Mouse (Mus musculus): ENCODE results near the gene Nupr1l. TPM values are rescaled to one million over a fixed set of nuclear protein-coding genes. Genes with fewer than 3 reads are reported as not detected.
"Not testable (repeated sequence)": the region's sequence is repeated elsewhere in the genome, so short reads cannot be mapped to it uniquely, and the experiment has no call there.

The Nupr1l gene
- polyA plus RNA-seq, 1 experiment = 6.4 TPM

DNA sequence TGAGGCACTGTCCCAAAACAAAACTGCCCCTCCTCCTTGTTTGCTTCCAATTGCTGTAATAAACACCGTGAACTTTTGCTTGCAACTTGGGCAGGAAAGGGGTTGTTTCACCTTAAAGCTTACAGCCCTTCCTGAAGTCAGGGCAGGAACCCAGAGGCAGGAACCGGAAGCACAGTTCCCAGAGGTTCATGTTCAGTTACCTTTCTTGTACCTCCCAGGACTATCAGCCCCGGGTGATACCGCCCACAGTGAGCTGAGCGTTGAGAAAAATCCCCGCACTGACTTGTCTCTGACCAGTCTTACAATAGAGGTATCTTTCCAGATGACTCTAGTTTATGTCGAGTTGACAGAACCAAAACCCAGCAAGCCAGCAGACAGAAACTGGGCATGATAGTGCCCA lies 1.3 kb downstream of the Nupr1l start:
- whole genome bisulfite sequencing = 77% methylated on average over 7 of the region's 7 CpGs

DNA sequence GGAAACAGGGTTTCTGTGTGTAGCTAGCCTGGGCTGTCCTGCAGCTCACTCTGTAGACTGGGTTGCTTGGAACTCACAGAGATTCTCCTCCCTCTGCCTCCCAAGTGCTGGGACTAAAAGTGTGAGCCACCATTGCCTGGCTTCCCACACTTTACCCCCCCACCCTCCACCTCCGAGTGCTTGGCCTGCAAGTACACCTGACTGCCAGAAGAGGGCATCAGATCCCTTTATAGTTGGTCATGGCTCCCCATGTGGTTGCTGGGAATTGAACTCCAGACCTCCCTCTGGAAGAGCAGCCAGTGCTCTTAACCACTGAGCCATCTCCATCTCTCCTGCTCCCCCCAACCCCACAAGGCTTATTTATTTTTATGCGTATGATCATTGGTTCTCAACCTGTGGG lies 5.7 kb downstream of the Nupr1l start:
- Histone ChIP-seq H3K4me3 (replicated peaks; ENCODE audit: extremely low read depth, low read depth, low read length) (no peak overlapping the region), H3K4me1 (ENCODE audit: control insufficient read depth, insufficient read depth, low read length) (no peaks in the 10 kb centered on the region; the same call in 1 of the 2 replicates)
- DNase-seq = peak; percentile 18
- TF ChIP-seq CTCF (IDR thresholded peaks at IDR 0.05; ENCODE audit: insufficient read depth, low read length) (peak; percentile 60), POLR2A (IDR thresholded peaks at IDR 0.05; ENCODE audit: borderline replicate concordance, extremely low read depth, low read depth, low read length) (no peak)
- 33% methylated on average over 2 of the region's 2 CpGs for WGBS

More for the DNA sequence above, 1.3 kb downstream of the Nupr1l start:
- TF ChIP-seq POLR2A (IDR thresholded peaks at IDR 0.05; ENCODE audit: borderline replicate concordance, extremely low read depth, low read depth, low read length) (no peak), CTCF (IDR thresholded peaks at IDR 0.05; ENCODE audit: insufficient read depth, low read length) (no peak)
- DNase-seq = no peak
- Histone ChIP-seq H3K4me3 (replicated peaks; ENCODE audit: extremely low read depth, low read depth, low read length) (no peak overlapping the region), H3K4me1 (ENCODE audit: control insufficient read depth, insufficient read depth, low read length) (no peaks in the 10 kb centered on the region; the same call in 1 of the 2 replicates)

DNA sequence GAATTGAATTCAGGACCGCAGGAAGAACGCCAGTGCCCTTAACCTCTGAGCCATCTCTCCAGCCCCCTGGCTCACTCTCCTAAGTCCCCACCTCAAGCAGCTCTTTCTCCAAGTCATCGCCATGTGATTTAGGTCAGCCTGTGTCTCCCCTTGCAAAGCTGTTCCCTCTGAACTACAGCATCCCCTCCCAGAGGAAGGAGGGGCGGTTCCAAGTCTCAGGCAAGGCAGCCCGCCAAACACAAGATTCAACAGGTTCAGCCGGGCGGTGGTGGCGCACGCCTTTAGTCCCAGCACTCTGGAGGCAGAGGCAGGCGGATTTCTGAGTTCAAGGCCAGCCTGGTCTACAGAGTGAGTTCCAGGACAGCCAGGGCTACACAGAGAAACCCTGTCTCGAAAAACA lies 7.2 kb downstream of the Nupr1l start:
- not testable (repeated sequence) for H3K4me1 ChIP-seq (ENCODE audit: control insufficient read depth, insufficient read depth, low read length); H3K4me3 ChIP-seq (replicated peaks; ENCODE audit: extremely low read depth, low read depth, low read length); DNase-seq
- 74% methylated on average over 11 of the region's 11 CpGs for whole genome bisulfite sequencing

DNA sequence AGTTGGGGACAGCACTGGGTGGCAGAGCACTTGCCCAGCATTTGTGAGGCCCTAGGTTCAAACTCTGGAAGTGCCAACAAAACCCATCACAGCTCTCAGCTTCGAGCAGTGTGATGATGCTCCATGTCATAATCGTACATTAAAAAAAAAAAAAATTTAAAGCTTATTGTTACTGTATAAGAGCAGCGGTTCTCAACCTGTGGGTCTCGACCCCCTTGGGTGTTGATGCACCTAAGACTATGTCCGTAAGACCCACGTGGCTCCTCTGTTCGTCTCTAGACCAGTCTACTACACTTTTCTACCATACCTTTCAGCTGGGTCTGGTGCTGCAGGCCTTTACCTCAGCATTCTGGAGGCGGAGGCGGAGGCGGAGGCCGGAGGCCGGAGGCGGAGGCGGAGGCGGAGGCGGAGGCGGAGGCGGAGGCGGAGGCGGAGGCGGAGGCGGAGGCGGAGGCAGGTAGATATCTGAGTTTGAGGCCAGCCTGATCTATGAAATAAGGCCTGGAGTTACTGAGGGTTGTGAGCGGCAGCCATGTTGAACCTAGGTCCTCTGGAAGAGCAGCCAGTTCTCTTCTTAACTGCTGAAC lies 9.8 kb downstream of the Nupr1l start:
- TF ChIP-seq CTCF (IDR thresholded peaks at IDR 0.05; ENCODE audit: insufficient read depth, low read length) = no peak
- no peak for TF ChIP-seq POLR2A (IDR thresholded peaks at IDR 0.05; ENCODE audit: borderline replicate concordance, extremely low read depth, low read depth, low read length)
- Histone ChIP-seq H3K4me1 (ENCODE audit: control insufficient read depth, insufficient read depth, low read length) (no peaks in the 10 kb centered on the region), H3K4me3 (replicated peaks; ENCODE audit: extremely low read depth, low read depth, low read length) (no peak overlapping the region)
- DNase-seq = no peak
- WGBS = 88% methylated on average over 24 of the region's 24 CpGs

DNA sequence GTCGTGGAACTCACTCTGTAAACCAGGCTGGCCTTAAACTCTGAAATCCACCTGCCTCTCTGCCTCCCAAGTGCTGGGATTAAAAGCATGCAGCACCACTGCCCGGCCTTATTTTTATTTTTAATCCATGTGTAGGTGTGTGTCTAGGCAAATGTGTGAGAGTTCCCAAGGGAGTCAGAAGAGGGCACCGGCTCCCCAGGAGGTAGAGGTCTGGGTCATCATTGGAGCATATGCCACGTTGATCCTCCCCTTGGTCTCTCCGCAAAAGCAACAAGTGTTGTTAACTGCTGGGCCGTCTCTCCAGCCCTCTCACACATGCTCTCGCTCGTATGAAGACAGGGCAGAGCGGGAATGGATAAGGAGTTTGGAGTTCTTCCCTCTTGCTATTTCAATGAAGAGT lies 10.4 kb downstream of the Nupr1l start:
- 70% methylated on average over 9 of the region's 9 CpGs for WGBS

DNA sequence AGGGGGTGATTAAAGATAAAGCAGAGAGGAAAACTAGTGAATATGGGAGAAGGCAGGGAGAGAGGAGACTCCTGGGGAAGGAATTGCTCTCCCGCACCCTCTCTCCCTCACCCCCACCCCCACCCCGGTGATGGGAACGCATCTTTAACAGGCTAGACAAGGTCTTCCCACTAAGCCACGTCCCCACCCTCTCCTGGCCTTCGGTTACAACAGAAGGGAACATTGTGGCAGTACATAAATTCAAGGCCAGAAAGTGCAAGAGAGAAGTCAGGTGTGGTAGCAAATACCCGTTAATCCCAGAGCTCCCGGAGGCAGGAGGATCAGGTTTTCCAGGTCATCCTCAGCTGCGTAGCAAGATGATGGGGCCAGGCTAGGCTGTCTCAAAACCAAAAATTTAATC lies 11.0 kb downstream of the Nupr1l start:
- 62% methylated on average over 8 of the region's 8 CpGs for WGBS
- no peak overlapping the region for H3K4me3 ChIP-seq (replicated peaks; ENCODE audit: extremely low read depth, low read depth, low read length)
- TF ChIP-seq CTCF (IDR thresholded peaks at IDR 0.05; ENCODE audit: insufficient read depth, low read length) (no peak), POLR2A (IDR thresholded peaks at IDR 0.05; ENCODE audit: borderline replicate concordance, extremely low read depth, low read depth, low read length) (no peak)
- DNase-seq = no peak
- no peaks in the 10 kb centered on the region for H3K4me1 ChIP-seq (ENCODE audit: control insufficient read depth, insufficient read depth, low read length)

More for the DNA sequence above, 10.4 kb downstream of the Nupr1l start:
- no peak for DNase-seq
- Histone ChIP-seq H3K4me1 (ENCODE audit: control insufficient read depth, insufficient read depth, low read length) (no peaks in the 10 kb centered on the region), H3K4me3 (replicated peaks; ENCODE audit: extremely low read depth, low read depth, low read length) (no peak overlapping the region)
- TF ChIP-seq POLR2A (IDR thresholded peaks at IDR 0.05; ENCODE audit: borderline replicate concordance, extremely low read depth, low read depth, low read length) (no peak), CTCF (IDR thresholded peaks at IDR 0.05; ENCODE audit: insufficient read depth, low read length) (no peak)

DNA sequence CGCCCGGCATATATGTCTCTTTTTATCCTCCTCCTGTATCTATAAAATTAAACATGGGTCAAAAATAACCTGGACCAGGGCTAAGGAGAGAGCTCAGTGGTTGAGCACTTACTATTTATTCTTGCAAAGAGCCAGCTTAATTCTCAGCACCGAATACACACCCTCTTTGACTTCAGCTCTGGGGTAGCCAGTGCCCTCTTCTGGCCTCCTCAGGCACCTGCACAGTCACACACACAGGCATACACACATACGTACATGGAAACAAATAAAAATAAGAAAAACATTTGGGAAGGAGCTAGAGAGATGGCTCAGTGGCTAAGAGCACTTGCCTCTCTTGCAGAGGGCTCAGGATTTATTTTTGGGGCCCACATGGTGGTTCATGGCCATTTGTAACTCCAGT lies 13.6 kb downstream of the Nupr1l start:
- Histone ChIP-seq H3K4me1 (ENCODE audit: control insufficient read depth, insufficient read depth, low read length) (no peaks in the 10 kb centered on the region), H3K4me3 (replicated peaks; ENCODE audit: extremely low read depth, low read depth, low read length) (no peak overlapping the region)
- no peak for DNase-seq
- TF ChIP-seq CTCF (IDR thresholded peaks at IDR 0.05; ENCODE audit: insufficient read depth, low read length) = no peak
- no peak for TF ChIP-seq POLR2A (IDR thresholded peaks at IDR 0.05; ENCODE audit: borderline replicate concordance, extremely low read depth, low read depth, low read length)
- WGBS = 95% methylated on average over 4 of the region's 4 CpGs

DNA sequence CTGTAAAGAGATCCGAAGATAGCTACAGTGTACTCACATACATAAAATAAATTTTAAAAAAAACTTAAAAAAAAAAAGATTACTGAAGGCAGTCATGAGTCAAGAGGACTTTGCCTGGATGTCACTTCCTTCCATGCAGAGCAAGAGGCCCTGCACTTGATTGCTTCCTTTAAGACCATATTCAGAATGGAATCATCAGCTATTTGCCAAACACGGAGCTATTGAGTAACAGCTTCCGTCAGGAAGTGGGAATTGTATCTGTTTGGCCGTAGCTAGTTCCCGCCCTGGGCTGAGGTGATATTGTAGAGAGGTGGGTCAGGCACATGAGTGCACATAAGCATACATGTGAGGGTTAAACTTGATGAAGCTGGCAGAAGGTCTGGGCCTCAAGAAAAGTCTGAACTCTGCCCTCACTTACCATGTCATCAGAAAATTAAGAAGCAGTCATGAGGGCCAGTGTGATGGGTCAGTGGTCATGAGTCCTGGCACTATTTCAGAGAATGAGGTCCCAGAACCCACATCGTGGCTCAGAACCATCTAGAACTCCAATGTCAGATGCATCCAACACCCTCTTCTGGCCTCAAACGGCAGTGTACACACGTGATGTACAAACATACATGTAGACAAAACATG lies 16.6 kb downstream of the Nupr1l start:
- TF ChIP-seq CTCF (IDR thresholded peaks at IDR 0.05; ENCODE audit: insufficient read depth, low read length) (no peak), POLR2A (IDR thresholded peaks at IDR 0.05; ENCODE audit: borderline replicate concordance, extremely low read depth, low read depth, low read length) (no peak)

DNA sequence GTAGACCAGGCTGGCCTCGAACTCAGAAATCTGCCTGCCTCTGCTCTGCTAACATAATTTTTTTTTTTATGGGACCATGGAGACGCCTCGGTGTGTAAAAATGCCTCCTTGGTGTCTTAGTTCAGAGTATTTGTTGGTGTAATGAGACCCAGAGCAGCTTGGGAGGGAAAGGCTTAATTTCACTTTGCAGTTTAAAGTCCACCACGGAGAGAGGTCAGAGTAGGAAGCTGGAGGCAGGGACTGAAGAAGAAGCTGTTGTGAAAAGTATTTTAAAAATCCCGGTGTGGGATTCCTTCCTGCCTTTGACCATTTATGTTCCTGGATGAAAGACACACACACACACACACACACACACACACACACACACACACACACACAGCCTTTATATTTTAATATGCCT lies 17.6 kb downstream of the Nupr1l start:
- TF ChIP-seq CTCF (IDR thresholded peaks at IDR 0.05; ENCODE audit: insufficient read depth, low read length) = no peak
- TF ChIP-seq POLR2A (IDR thresholded peaks at IDR 0.05; ENCODE audit: borderline replicate concordance, extremely low read depth, low read depth, low read length) = no peak
- no peaks in the 10 kb centered on the region; the same call in 1 of the 2 replicates for H3K4me1 ChIP-seq (ENCODE audit: control insufficient read depth, insufficient read depth, low read length)
- WGBS = 61% methylated on average over 5 of the region's 5 CpGs
- no peak overlapping the region for H3K4me3 ChIP-seq (replicated peaks; ENCODE audit: extremely low read depth, low read depth, low read length)
- no peak for DNase-seq

More for the DNA sequence above, 16.6 kb downstream of the Nupr1l start:
- DNase-seq = no peak
- no peak overlapping the region for H3K4me3 ChIP-seq (replicated peaks; ENCODE audit: extremely low read depth, low read depth, low read length)
- WGBS = 56% methylated on average over 8 of the region's 8 CpGs
- H3K4me1 ChIP-seq (ENCODE audit: control insufficient read depth, insufficient read depth, low read length) = no peaks in the 10 kb centered on the region; the same call in 1 of the 2 replicates
